Mouse (Mus musculus): Measurements from ENCODE around the gene Olfr1270.
"Not testable (repeated sequence)": the region's sequence is repeated elsewhere in the genome, so short reads cannot be mapped to it uniquely, and the experiment has no call there.

Olfr1270 gene

GRCm38 (mm10) chr2:90152991-90153390 is at the start of gene Olfr1270:
TSS of gene Olfr1270 (minus strand) at chr2:90153091.
- DNase-seq (ENCODE audit: low spot score in 2 of 2), result no peak

- not testable (repeated sequence) for DNase-seq (ENCODE audit: low spot score in 2 of 2)
Observed at GRCm38 (mm10) chr2:90199606-90200005, 46.7 kb upstream of the Olfr1270 start.

GRCm38 (mm10) chr2:90195285-90195684 is 42.4 kb upstream of the Olfr1270 start:
- DNase-seq (ENCODE audit: low spot score in 2 of 2), result not testable (repeated sequence)

- not testable (repeated sequence) for DNase-seq (ENCODE audit: low spot score in 2 of 2)
Observed at GRCm38 (mm10) chr2:90194750-90195149, 41.9 kb upstream of the Olfr1270 start.

GRCm38 (mm10) chr2:90187082-90187481 is 34.2 kb upstream of the Olfr1270 start:
- not testable (repeated sequence) for DNase-seq (ENCODE audit: low spot score in 2 of 2)

- not testable (repeated sequence) for DNase-seq (ENCODE audit: low spot score in 2 of 2)
Observed at GRCm38 (mm10) chr2:90186082-90186481, 33.2 kb upstream of the Olfr1270 start.

- DNase-seq (ENCODE audit: low spot score in 2 of 2), result no peak
Observed at GRCm38 (mm10) chr2:90153916-90154315, 1.0 kb upstream of the Olfr1270 start.

GRCm38 (mm10) chr2:90142196-90142595 is 10.7 kb downstream of the Olfr1270 start, which contains the start of gene Olfr32:
TSS of gene Olfr32 (minus strand) at chr2:90142296.
- no peak for DNase-seq (ENCODE audit: low spot score in 2 of 2)

GRCm38 (mm10) chr2:90121312-90121711 is 31.6 kb downstream of the Olfr1270 start, which contains the start of gene Olfr1269:
TSS of gene Olfr1269 (minus strand) at chr2:90121412.
- DNase-seq (ENCODE audit: low spot score in 2 of 2), result no peak

Measured in frontal cortex, postnatal 14 days (tissue).